Mouse (Mus musculus): ENCODE results near the gene Akr7a5. TPM values are rescaled to one million over a fixed set of nuclear protein-coding genes. Genes with fewer than 3 reads are reported as not detected.
A peak's percentile ranks its signal among the peaks of the same experiment; 100 is the strongest.

The Akr7a5 gene
- polyA plus RNA-seq, 1 experiment from 2014 or later: 76.2 TPM

GRCm38 (mm10) chr4:139281791-139282345 is 28.7 kb upstream of the Akr7a5 start:
- Histone ChIP-seq H3K4me3 (no peak overlapping the region), H3K4me1 (peaks cover 10% of the 10 kb centered on the region; the same call in 1 of the 2 replicates), H3K27ac (no peak overlapping the region), H3K27me3 (no peaks in the 10 kb centered on the region), H3K9ac (no peak overlapping the region), H3K4me2 (replicated peaks) (no peak overlapping the region), H3K36me3 (peaks cover 51% of the 10 kb centered on the region), H3K9me3 (replicated peaks) (no peaks in the 10 kb centered on the region)
- ATAC-seq (ENCODE audit: low FRiP score): no peak
- WGBS: 82% methylated on average over 16 of the region's 16 CpGs

- peaks cover 10% of the 10 kb centered on the region; the same call in 1 of the 2 replicates for H3K4me1 ChIP-seq
- H3K9me3 ChIP-seq (replicated peaks): no peaks in the 10 kb centered on the region
- 43% methylated on average over 6 of the region's 6 CpGs for WGBS
- H3K4me2 ChIP-seq (replicated peaks): no peak overlapping the region
- H3K9ac ChIP-seq: no peak overlapping the region
- H3K36me3 ChIP-seq: peaks cover 62% of the 10 kb centered on the region
- no peak for ATAC-seq (ENCODE audit: low FRiP score)
- H3K27me3 ChIP-seq: no peaks in the 10 kb centered on the region
- no peak overlapping the region for H3K4me3 ChIP-seq
- H3K27ac ChIP-seq: peak overlapping the region; percentile 57; the same call in 1 of the 2 replicates
These were observed 27.6 kb upstream of the Akr7a5 start for GRCm38 (mm10) chr4:139282955-139283417.

- Histone ChIP-seq H3K9ac (no peak overlapping the region), H3K4me2 (replicated peaks) (no peak overlapping the region), H3K9me3 (replicated peaks) (no peaks in the 10 kb centered on the region), H3K36me3 (peaks cover 74% of the 10 kb centered on the region), H3K27ac (no peak overlapping the region), H3K4me1 (peaks cover 14% of the 10 kb centered on the region; the same call in 1 of the 2 replicates), H3K27me3 (no peaks in the 10 kb centered on the region), H3K4me3 (no peak overlapping the region)
- no peak for ATAC-seq (ENCODE audit: low FRiP score)
- 73% methylated on average over 14 of the region's 15 CpGs for WGBS
These were observed 25.7 kb upstream of the Akr7a5 start for GRCm38 (mm10) chr4:139284877-139285276.

GRCm38 (mm10) chr4:139286234-139286633 is 24.3 kb upstream of the Akr7a5 start:
- H3K4me1 ChIP-seq: peaks cover 14% of the 10 kb centered on the region; the same call in 1 of the 2 replicates
- no peak overlapping the region for H3K27ac ChIP-seq
- no peak overlapping the region for H3K9ac ChIP-seq
- H3K9me3 ChIP-seq (replicated peaks): no peaks in the 10 kb centered on the region
- no peak overlapping the region for H3K4me2 ChIP-seq (replicated peaks)
- H3K4me3 ChIP-seq: no peak overlapping the region
- 90% methylated on average over 5 of the region's 5 CpGs for WGBS
- peaks cover 74% of the 10 kb centered on the region for H3K36me3 ChIP-seq
- H3K27me3 ChIP-seq: no peaks in the 10 kb centered on the region
- ATAC-seq (ENCODE audit: low FRiP score): no peak

GRCm38 (mm10) chr4:139287122-139287863 is 23.3 kb upstream of the Akr7a5 start:
- Histone ChIP-seq H3K4me1 (peaks cover 11% of the 10 kb centered on the region; the same call in 1 of the 2 replicates), H3K9ac (no peak overlapping the region; the same call in 1 of the 2 replicates), H3K9me3 (replicated peaks) (no peaks in the 10 kb centered on the region), H3K36me3 (peaks cover 69% of the 10 kb centered on the region), H3K4me2 (replicated peaks) (no peak overlapping the region), H3K4me3 (no peak overlapping the region), H3K27me3 (no peaks in the 10 kb centered on the region), H3K27ac (0 out of 2 replicates have a peak overlapping the region, but pooled peaks have one; percentile 12)
- ATAC-seq (ENCODE audit: low FRiP score): no peak
- 83% methylated on average over 18 of the region's 18 CpGs for WGBS

GRCm38 (mm10) chr4:139289017-139289416 is 21.5 kb upstream of the Akr7a5 start:
- Histone ChIP-seq H3K9ac (no peak overlapping the region), H3K4me1 (peaks cover 4% of the 10 kb centered on the region; the same call in 1 of the 2 replicates), H3K4me2 (replicated peaks) (no peak overlapping the region), H3K27me3 (no peaks in the 10 kb centered on the region), H3K4me3 (no peak overlapping the region), H3K27ac (0 out of 2 replicates have a peak overlapping the region, but pooled peaks have one; percentile 40), H3K36me3 (peaks cover 53% of the 10 kb centered on the region), H3K9me3 (replicated peaks) (no peaks in the 10 kb centered on the region)
- WGBS: 65% methylated on average over 10 of the region's 10 CpGs
- ATAC-seq (ENCODE audit: low FRiP score): no peak

GRCm38 (mm10) chr4:139291099-139291498 is 19.4 kb upstream of the Akr7a5 start:
- H3K27me3 ChIP-seq: no peaks in the 10 kb centered on the region
- no peak overlapping the region for H3K27ac ChIP-seq
- no peaks in the 10 kb centered on the region for H3K9me3 ChIP-seq (replicated peaks)
- H3K4me2 ChIP-seq (replicated peaks): no peak overlapping the region
- H3K4me3 ChIP-seq: no peak overlapping the region
- H3K36me3 ChIP-seq: peaks cover 43% of the 10 kb centered on the region
- ATAC-seq (ENCODE audit: low FRiP score): no peak
- 0 out of 2 replicates have a peak, but pooled peaks cover 4% of the 10 kb centered on the region for H3K4me1 ChIP-seq
- no peak overlapping the region for H3K9ac ChIP-seq
- 89% methylated on average over 16 of the region's 16 CpGs for whole genome bisulfite sequencing

GRCm38 (mm10) chr4:139292038-139292437 is 18.5 kb upstream of the Akr7a5 start:
- ATAC-seq (ENCODE audit: low FRiP score): no peak
- Histone ChIP-seq H3K27me3 (no peaks in the 10 kb centered on the region), H3K9ac (no peak overlapping the region), H3K9me3 (replicated peaks) (no peaks in the 10 kb centered on the region), H3K36me3 (peaks cover 40% of the 10 kb centered on the region), H3K4me1 (0 out of 2 replicates have a peak, but pooled peaks cover 7% of the 10 kb centered on the region), H3K4me2 (replicated peaks) (no peak overlapping the region), H3K27ac (no peak overlapping the region), H3K4me3 (no peak overlapping the region)
- 94% methylated on average over 5 of the region's 5 CpGs for WGBS

GRCm38 (mm10) chr4:139297566-139297965 is 13.0 kb upstream of the Akr7a5 start:
- Histone ChIP-seq H3K36me3 (peaks cover 38% of the 10 kb centered on the region), H3K9me3 (replicated peaks) (no peaks in the 10 kb centered on the region), H3K9ac (no peak overlapping the region), H3K27me3 (no peaks in the 10 kb centered on the region), H3K4me3 (no peak overlapping the region), H3K4me2 (replicated peaks) (no peak overlapping the region), H3K4me1 (0 out of 2 replicates have a peak, but pooled peaks cover 3% of the 10 kb centered on the region), H3K27ac (no peak overlapping the region)
- ATAC-seq (ENCODE audit: low FRiP score): no peak
- 89% methylated on average over 4 of the region's 4 CpGs for WGBS

- H3K4me1 ChIP-seq: 0 out of 2 replicates have a peak, but pooled peaks cover 3% of the 10 kb centered on the region
- H3K36me3 ChIP-seq: peaks cover 38% of the 10 kb centered on the region
- no peaks in the 10 kb centered on the region for H3K27me3 ChIP-seq
- H3K4me2 ChIP-seq (replicated peaks): no peak overlapping the region
- no peaks in the 10 kb centered on the region for H3K9me3 ChIP-seq (replicated peaks)
- no peak overlapping the region for H3K4me3 ChIP-seq
- no peak overlapping the region for H3K27ac ChIP-seq
- ATAC-seq (ENCODE audit: low FRiP score): no peak
- H3K9ac ChIP-seq: no peak overlapping the region
- 90% methylated on average over 12 of the region's 12 CpGs for WGBS
These were observed 11.7 kb upstream of the Akr7a5 start for GRCm38 (mm10) chr4:139298671-139299366.

GRCm38 (mm10) chr4:139301780-139302179 is 8.8 kb upstream of the Akr7a5 start:
- H3K36me3 ChIP-seq: peaks cover 45% of the 10 kb centered on the region
- no peak overlapping the region for H3K4me3 ChIP-seq
- H3K9ac ChIP-seq: no peak overlapping the region
- H3K4me1 ChIP-seq: 0 out of 2 replicates have a peak, but pooled peaks cover under 1% of the 10 kb centered on the region
- no peaks in the 10 kb centered on the region for H3K27me3 ChIP-seq
- no peak for ATAC-seq (ENCODE audit: low FRiP score)
- 88% methylated on average over 8 of the region's 8 CpGs for WGBS
- H3K27ac ChIP-seq: no peak overlapping the region
- H3K9me3 ChIP-seq (replicated peaks): no peaks in the 10 kb centered on the region
- H3K4me2 ChIP-seq (replicated peaks): no peak overlapping the region

GRCm38 (mm10) chr4:139302241-139302640 is 8.3 kb upstream of the Akr7a5 start:
- 65% methylated on average over 5 of the region's 5 CpGs for WGBS
- H3K9me3 ChIP-seq (replicated peaks): no peaks in the 10 kb centered on the region
- H3K9ac ChIP-seq: no peak overlapping the region
- H3K4me1 ChIP-seq: no peaks in the 10 kb centered on the region
- no peak overlapping the region for H3K4me3 ChIP-seq
- peaks cover 47% of the 10 kb centered on the region for H3K36me3 ChIP-seq
- no peak overlapping the region for H3K27ac ChIP-seq
- no peak overlapping the region for H3K4me2 ChIP-seq (replicated peaks)
- no peaks in the 10 kb centered on the region for H3K27me3 ChIP-seq
- no peak for ATAC-seq (ENCODE audit: low FRiP score)

All from hindbrain, embryonic 12.5 days (tissue).